Mouse (Mus musculus): ENCODE measurements around the gene Gm13279.
A peak's percentile ranks its signal among the peaks of the same experiment; 100 is the strongest.
"Not testable (repeated sequence)": the region's sequence is repeated elsewhere in the genome, so short reads cannot be mapped to it uniquely, and the experiment has no call there.

Gene Gm13279

DNA sequence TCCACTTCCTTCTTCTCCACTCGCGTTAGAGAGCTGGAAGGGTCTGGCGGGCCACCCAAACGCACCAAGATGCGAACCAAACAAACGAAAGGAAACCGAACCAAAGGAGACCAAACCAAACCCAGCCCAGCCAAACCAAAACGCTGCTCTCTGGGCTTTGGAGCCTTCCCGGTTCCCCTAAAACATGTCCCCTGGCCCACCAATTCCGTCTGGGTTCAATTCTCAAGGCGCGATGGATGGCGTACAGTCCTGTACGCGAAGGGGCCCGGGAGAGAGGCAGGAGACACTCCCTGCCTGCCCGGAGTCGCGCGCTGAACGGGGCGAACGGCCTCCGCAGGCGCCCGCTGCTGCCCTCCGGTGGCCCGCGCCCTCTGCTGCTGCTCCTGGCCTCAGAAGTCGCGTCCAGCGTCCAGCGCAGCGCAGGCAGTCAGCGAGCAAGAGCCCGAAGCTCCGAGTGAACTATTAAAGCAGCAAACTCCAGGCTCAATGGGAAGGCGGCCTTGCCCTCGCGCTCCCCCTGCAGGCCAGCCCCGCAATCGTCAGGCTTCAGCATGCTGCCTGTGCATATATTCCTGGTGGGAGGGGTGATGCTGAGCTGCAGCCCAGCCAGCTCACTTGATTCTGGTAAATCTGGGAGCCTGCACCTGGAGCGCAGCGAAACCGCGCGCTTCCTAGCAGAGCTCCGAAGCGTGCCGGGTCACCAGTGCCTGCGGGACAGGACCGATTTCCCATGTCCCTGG lies 3.1 kb upstream of the Gm13279 start, which contains the start of gene Gm13275:
Gm13275 (plus strand) TSS at position 552 of the 740 bp plus-strand sequence.
- peak; percentile 42 for DNase-seq (ENCODE audit: low spot score)

DNA sequence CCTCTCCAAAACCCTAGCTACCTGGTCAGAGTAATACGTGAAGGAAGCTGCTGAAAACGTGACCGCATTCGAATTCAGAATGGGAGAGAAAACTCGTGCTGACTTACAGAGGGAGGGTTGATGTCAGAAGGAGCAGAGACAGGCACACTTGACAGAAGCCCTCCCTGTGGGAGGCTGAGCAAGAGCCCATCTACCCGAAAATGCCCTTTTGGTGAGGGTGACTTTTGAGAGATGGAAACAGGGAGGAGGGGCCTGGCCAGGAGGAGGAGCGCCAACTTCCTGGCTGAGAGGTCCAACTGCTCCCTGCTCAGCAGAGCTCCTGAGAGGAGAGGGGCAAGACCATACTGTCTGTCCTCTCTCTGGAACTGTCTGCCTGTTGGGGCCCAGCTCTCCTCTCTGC lies 2.2 kb downstream of the Gm13279 start, which contains the start of gene Gm13285:
Gm13285 (plus strand) TSS at position 301 of the 400 bp plus-strand sequence.
- DNase-seq (ENCODE audit: low spot score) = not testable (repeated sequence)

DNA sequence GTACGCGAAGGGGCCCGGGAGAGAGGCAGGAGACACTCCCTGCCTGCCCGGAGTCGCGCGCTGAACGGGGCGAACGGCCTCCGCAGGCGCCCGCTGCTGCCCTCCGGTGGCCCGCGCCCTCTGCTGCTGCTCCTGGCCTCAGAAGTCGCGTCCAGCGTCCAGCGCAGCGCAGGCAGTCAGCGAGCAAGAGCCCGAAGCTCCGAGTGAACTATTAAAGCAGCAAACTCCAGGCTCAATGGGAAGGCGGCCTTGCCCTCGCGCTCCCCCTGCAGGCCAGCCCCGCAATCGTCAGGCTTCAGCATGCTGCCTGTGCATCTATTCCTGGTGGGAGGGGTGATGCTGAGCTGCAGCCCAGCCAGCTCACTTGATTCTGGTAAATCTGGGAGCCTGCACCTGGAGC lies 5.8 kb downstream of the Gm13279 start, which contains the start of gene Gm13287:
Gm13287 (plus strand) TSS at position 301 of the 400 bp plus-strand sequence.
- not testable (repeated sequence) for DNase-seq (ENCODE audit: low spot score)

DNA sequence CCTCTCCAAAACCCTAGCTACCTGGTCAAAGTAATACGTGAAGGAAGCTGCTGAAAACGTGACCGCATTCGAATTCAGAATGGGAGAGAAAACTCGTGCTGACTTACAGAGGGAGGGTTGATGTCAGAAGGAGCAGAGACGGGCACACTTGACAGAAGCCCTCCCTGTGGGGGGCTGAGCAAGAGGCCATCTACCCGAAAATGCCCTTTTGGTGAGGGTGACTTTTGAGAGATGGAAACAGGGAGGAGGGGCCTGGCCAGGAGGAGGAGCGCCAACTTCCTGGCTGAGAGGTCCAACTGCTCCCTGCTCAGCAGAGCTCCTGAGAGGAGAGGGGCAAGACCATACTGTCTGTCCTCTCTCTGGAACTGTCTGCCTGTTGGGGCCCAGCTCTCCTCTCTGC lies 8.0 kb downstream of the Gm13279 start, which contains the start of gene Gm13288:
Gm13288 (plus strand) TSS at position 301 of the 400 bp plus-strand sequence.
- not testable (repeated sequence) for DNase-seq (ENCODE audit: low spot score)

DNA sequence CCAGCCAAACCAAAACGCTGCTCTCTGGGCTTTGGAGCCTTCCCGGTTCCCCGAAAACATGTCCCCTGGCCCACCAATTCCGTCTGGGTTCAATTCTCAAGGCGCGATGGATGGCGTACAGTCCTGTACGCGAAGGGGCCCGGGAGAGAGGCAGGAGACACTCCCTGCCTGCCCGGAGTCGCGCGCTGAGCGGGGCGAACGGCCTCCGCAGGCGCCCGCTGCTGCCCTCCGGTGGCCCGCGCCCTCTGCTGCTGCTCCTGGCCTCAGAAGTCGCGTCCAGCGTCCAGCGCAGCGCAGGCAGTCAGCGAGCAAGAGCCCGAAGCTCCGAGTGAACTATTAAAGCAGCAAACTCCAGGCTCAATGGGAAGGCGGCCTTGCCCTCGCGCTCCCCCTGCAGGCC lies 8.6 kb downstream of the Gm13279 start:
- not testable (repeated sequence) for DNase-seq (ENCODE audit: low spot score)

DNA sequence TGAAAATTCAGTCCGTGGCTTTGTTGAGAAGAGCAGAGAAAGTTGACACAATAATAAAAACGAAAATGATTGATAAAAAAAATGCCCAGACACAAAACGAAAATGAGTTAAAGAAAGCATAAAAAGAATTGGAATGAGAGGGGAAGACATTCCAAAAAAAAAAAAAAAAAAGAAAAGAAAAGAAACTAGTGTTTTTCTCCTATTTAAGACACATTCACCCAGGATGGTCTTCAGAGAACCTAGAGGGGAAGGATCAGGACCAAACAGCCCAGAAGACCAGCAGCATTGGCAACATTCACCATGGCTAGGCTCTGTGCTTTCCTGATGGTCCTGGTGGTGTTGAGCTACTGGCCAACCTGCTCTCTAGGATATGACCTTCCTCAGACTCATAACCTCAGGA lies 18.7 kb downstream of the Gm13279 start, which contains the start of gene Ifna7:
Ifna7 (plus strand) TSS at position 301 of the 400 bp plus-strand sequence.
- DNase-seq (ENCODE audit: low spot score) = no peak

DNA sequence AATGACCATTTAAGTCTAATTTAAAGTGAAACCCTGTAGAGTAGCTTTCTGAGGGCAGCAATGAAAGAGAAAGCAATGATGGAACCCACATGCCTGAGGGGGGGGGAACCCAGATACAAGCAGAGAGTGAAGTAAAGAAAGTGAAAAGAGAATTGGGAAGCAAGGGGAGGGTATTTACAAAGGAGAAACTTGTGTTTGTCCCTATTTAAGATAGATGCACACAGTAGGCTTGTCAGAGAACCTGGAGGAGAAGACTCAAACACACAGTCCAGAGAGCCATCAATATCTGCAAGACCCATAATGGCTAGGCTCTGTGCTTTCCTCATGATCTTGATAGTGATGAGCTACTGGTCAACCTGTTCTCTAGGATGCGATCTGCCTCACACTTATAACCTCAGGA lies 22.5 kb downstream of the Gm13279 start, which contains the start of gene Ifna11:
Ifna11 (plus strand) TSS at position 301 of the 400 bp plus-strand sequence.
- no peak for DNase-seq (ENCODE audit: low spot score)

DNA sequence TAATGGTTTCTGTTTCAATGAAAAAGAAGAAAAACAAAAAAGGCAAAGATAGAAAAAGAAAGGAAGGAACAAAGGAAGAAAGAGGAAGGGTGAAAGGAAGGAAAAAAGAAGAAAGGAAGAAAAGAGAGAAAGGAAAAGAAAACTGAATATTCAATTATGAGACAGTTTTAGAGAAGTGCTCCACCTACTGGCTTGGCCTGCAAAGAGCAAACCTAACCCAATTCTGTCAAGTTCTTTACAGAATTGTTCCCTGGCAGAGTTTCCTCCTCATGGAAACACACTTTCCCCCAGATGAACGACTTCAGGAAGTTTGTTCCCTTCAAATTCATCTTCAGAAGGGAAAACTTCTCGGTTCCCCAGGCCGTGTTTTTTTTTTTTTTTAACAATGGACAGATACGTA lies 25.8 kb downstream of the Gm13279 start:
- DNase-seq (ENCODE audit: low spot score) = no peak

DNA sequence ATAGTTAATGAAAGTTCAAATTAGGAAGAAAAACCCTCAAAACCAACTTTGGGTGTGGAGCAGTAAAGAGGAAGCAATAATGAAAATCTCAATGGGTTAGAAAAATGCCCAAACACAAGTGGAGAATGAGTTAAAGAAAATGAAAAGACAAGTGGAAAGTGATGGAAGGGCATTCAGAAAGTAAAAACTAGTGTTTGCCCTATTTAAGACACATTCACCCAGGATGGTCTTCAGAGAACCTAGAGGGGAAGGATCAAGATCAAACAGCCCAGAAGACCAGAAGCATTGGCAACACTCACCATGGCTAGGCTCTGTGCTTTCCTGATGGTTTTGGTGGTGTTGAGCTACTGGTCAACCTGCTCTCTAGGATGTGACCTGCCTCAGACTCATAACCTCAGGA lies 29.9 kb downstream of the Gm13279 start, which contains the start of gene Ifna6:
Ifna6 (plus strand) TSS at position 301 of the 400 bp plus-strand sequence.
- not testable (repeated sequence) for DNase-seq (ENCODE audit: low spot score)

DNA sequence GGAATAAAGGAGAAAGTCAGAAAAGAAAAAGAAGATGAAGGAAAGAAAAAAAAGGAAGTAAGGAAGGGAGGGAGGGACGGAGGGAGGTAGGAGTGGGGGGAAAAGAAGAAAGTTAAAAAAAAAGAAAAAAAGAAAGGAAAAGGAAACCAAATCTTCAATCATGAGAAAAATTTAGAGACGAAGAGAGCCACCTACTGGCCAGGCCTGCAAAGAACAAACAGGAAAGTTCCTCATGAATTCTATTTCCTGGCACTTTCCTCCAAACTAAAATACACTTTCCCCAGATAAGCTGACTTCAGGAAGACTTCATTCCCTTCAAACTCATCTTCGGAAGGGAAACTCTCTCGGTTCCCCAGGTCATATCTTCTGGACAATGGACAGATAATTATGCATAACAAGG lies 33.3 kb downstream of the Gm13279 start:
- no peak for DNase-seq (ENCODE audit: low spot score)

DNA sequence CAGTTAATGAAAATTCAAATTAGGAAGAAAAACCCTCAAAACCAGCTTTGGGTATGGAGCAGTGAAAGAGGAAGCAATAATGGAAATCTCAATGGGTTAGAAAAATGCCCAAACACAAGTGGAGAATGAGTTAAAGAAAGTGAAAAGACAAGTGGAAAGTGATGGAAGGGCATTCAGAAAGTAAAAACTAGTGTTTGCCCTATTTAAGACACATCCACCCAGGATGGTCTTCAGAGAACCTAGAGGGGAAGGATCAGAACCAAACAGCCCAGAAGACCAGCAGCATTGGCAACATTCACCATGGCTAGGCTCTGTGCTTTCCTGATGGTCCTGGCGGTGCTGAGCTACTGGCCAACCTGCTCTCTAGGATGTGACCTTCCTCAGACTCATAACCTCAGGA lies 38.0 kb downstream of the Gm13279 start, which contains the start of gene Ifna5:
Ifna5 (plus strand) TSS at position 301 of the 400 bp plus-strand sequence.
- not testable (repeated sequence) for DNase-seq (ENCODE audit: low spot score)

DNA sequence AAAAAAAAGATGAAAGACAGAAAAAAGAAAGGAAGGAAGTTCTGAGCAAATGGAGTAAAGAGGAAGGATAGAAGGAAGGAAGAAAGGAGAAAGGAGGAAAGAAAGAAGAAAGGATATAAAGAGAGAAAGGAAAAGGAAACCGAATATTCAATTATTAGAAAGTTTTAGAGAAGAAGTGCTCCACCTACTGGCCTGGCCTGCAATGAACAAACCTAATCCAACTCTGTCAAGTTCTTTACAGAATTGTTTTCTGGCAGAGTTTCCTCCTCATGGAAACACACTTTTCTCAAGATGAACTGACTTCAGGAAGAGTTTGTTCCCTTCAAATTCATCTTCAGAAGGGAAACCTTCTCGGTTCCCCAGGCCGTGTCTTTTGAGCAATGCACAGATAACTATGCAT lies 41.6 kb downstream of the Gm13279 start:
- no peak for DNase-seq (ENCODE audit: low spot score)

DNA sequence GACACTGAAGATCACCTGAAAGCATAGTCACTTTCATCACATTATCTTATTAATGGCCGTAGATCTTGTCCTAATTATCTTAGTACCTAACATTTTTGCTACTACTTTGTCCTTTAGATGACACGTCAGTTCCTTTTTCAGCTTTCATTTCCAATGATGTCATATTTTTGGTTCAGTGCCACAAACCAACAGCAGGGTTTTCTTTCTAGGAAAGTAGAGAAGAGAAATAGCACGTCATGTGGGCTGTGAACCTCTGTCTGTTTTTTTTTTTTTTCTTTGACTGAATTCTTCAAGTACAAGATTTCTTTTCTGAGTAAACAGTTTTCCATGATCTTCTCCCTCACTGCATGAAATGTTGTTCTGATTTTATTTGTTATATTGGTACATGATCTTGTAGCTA lies 42.9 kb downstream of the Gm13279 start:
- no peak for DNase-seq (ENCODE audit: low spot score)

DNA sequence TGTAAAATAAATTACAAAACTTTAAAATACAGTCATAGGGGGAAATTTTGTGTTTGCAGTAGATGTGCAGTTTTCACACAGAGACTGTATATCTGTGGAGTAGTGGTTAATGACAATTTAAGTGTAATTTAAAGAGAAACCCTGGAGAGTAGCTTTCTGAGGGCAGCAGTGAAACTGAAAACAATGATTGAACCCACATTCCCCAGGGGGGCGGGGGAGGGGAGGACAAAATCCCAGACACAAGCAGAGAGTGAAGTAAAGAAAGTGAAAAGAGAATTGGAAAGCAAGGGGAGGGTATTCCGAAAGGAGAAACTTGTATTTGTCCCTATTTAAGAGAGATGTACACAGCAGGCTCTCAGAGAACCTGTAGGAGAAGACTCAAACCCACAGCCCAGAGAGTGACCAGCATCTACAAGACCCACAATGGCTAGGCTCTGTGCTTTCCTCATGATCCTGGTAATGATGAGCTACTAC lies 44.3 kb downstream of the Gm13279 start, which contains the start of gene Ifna4:
Ifna4 (plus strand) TSS at position 424 of the 474 bp plus-strand sequence.
- DNase-seq (ENCODE audit: low spot score) = no peak

DNA sequence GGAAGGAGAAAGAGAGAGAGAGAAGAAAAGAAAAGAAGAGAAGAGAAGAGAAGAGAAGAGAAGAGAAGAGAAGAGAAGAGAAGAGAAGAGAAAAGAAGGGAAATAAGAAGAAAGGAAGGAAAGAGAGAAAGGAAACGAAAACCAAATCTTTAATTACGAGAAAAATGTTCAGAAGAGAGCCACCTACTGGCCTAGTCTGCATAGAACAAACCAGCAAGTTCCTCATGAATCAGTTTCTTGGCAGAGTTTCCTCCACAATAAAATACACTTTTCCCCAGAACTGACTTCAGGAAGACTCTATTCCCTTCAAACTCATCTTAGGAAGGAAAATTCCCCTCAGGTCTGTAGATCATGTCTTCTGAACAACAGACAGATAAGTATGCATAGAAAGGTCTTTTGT lies 48.1 kb downstream of the Gm13279 start:
- DNase-seq (ENCODE audit: low spot score) = no peak

Measured in layer of hippocampus, adult 9-10 months (tissue).